Mouse (Mus musculus) myocyte (in vitro differentiated cells): Measurements from ENCODE around the gene Hoxb9. TPM values are rescaled to one million over a fixed set of nuclear protein-coding genes. Genes with fewer than 3 reads are reported as not detected.

Experiments
- H3K27me3 ChIP-seq: one replicate; pipeline ENCODE4 v1.6.1; 2011; ENCODE audit not compliant: control insufficient read depth, insufficient read depth, insufficient read length
- H3K36me3 ChIP-seq: one replicate; pipeline ENCODE4 v1.6.1; 2011; ENCODE audit not compliant: control insufficient read depth, insufficient read depth
- H3K4me2 ChIP-seq: one replicate; pipeline ENCODE4 v1.6.1; 2011; ENCODE audit warnings: low read depth, control low read depth
- H3K4me3 ChIP-seq: one replicate; pipeline ENCODE4 v1.5.1; 2011; ENCODE audit warnings: mild to moderate bottlenecking, control low read depth, moderate library complexity
- H3K79me2 ChIP-seq: one replicate; pipeline ENCODE4 v1.6.1; 2011; ENCODE audit not compliant: control insufficient read depth, insufficient read depth
- H3ac ChIP-seq: one replicate; pipeline ENCODE4 v1.6.1; 2011; ENCODE audit not compliant: control insufficient read depth, insufficient read length
- CEBPB ChIP-seq: IDR thresholded peaks from 2 replicates; pipeline ENCODE4 v1.6.1; 2011; ENCODE audit warnings: mild to moderate bottlenecking, moderate library complexity; ENCODE audit not compliant: poor library complexity, insufficient read depth, severe bottlenecking
- E2F4 ChIP-seq: IDR thresholded peaks from one replicate; pipeline ENCODE4 v1.6.1; 2011; ENCODE audit warnings: mild to moderate bottlenecking, control low read depth, moderate library complexity; ENCODE audit not compliant: insufficient read depth
- MAX ChIP-seq: IDR thresholded peaks from one replicate; pipeline ENCODE4 v1.6.1; 2011; ENCODE audit warnings: low read depth, mild to moderate bottlenecking, control low read depth
- MYOD1 ChIP-seq, 3 experiments: IDR thresholded peaks; one replicate each; pipeline ENCODE4 v1.6.1; 2011; ENCODE audit warnings: control low read depth in 2 of 3, low read depth in 2 of 3, mild to moderate bottlenecking in 2 of 3, moderate library complexity in 1 of 3; ENCODE audit not compliant: insufficient read length in 2 of 3, control insufficient read depth in 1 of 3
- MYOG ChIP-seq, 3 experiments: IDR thresholded peaks; one replicate each; pipeline ENCODE4 v1.6.1; 2011; ENCODE audit warnings: control low read depth in 2 of 3, low read depth in 2 of 3, mild to moderate bottlenecking in 2 of 3; ENCODE audit not compliant: insufficient read length in 2 of 3, control insufficient read depth in 1 of 3, insufficient read depth in 1 of 3
- POLR2A ChIP-seq: IDR thresholded peaks from one replicate; pipeline ENCODE4 v1.6.1; 2011; ENCODE audit warnings: low read depth, mild to moderate bottlenecking, control low read depth, moderate library complexity; ENCODE audit not compliant: insufficient read length
- POLR2AphosphoS2 ChIP-seq: IDR thresholded peaks from one replicate; pipeline ENCODE4 v1.6.1; 2011; ENCODE audit warnings: low read depth, control low read depth; ENCODE audit not compliant: insufficient read length
- REST ChIP-seq: IDR thresholded peaks from one replicate; pipeline ENCODE4 v1.6.1; 2011; ENCODE audit warnings: mild to moderate bottlenecking, control low read depth, moderate library complexity; ENCODE audit not compliant: insufficient read depth, insufficient read length
- SRF ChIP-seq: IDR thresholded peaks from one replicate; pipeline ENCODE4 v1.6.1; 2011; ENCODE audit warnings: low read depth; ENCODE audit not compliant: control insufficient read depth, insufficient read length
- TCF12 ChIP-seq: IDR thresholded peaks from one replicate; pipeline ENCODE4 v1.6.1; 2011; ENCODE audit warnings: mild to moderate bottlenecking, control low read depth; ENCODE audit not compliant: poor library complexity, insufficient read depth, severe bottlenecking
- TCF3 ChIP-seq: IDR thresholded peaks from one replicate; pipeline ENCODE4 v1.6.1; 2011; ENCODE audit warnings: low read depth, control low read depth; ENCODE audit not compliant: insufficient read length
- USF1 ChIP-seq: IDR thresholded peaks from one replicate; pipeline ENCODE4 v1.6.1; 2011; ENCODE audit warnings: low read depth, mild to moderate bottlenecking, control low read depth, moderate library complexity
- polyA plus RNA-seq: library from polyadenylated mRNA; unstranded; fragments of >200 nt; fragmentation: generic; extraction: Trizol; gene quantifications from one replicate; pipeline ENCODE4 v1.2.1, GENCODE M21; 2012; ENCODE audit warnings: missing spikeins

Gene Hoxb9
- polyA plus RNA-seq: 0.24 TPM

DNA sequence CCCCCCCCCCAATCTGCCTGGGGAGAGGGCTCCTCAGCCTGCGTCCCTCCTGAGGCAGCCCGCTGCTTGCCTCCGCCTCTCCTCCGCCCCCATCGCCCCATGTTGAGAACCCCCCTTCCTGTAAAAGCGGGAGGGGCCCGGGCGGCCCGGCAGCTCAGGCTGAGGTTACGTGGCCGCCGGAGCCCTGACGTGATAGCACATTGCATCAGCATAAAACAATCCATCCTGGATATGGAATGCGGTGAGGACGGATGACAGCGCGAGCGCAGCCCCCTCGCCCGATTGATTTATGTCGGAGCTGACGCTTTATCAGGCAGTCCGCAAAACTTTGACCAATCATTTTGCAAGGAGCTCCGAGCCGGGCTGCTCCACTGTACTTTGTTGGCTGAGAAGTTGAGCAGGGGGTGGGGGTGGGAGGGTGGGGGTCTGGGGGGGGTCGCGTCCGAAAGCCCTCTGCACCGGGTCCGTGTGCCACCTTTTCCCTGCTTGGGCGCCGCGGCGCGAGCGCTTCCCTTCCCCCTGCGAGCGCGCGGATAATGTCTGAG lies at the start of gene Hoxb9:
Gene Hoxb9 (plus strand): TSS at position 462 of the 545 bp plus-strand sequence.
- H3K36me3 ChIP-seq: no peaks in the 10 kb centered on the region
- no peak within 1 kb of the TSS for H3ac ChIP-seq
- peaks cover 85% of the 10 kb centered on the region for H3K27me3 ChIP-seq

DNA sequence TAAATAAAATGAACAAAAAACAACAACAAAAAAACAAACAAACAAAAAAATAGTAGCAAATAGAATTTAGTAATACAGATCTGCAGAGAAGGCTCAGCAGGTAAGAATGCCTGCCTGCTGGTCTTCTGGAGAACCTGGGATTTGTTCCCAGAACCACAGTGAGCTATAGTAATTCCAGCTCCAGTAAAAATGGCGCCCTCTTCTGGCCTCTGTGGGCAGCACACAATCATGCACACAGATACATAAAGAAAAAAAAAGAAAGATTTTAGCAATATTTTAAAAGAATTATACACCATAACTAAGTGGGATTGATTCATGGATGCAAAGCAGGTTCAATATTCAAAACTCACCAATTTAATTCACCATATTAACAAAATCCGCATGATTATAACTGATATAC lies 47.4 kb upstream of the Hoxb9 start:
- Histone ChIP-seq H3ac (no peak overlapping the region), H3K36me3 (no peaks in the 10 kb centered on the region), H3K4me3 (no peak overlapping the region), H3K27me3 (peaks cover 36% of the 10 kb centered on the region), H3K4me2 (no peak overlapping the region), H3K79me2 (no peaks in the 10 kb centered on the region)
- TF ChIP-seq MAX: no peak
- TF ChIP-seq POLR2A: no peak
- no peak for TF ChIP-seq MYOD1 (IDR thresholded peaks at IDR 0.05; ENCODE audit: control insufficient read depth in 1 of 3, insufficient read length in 2 of 3, low read depth in 2 of 3)
- no peak for TF ChIP-seq E2F4
- TF ChIP-seq USF1: no peak
- TF ChIP-seq MYOG (IDR thresholded peaks at IDR 0.05; ENCODE audit: control insufficient read depth in 1 of 3, insufficient read depth in 1 of 3, insufficient read length in 2 of 3, low read depth in 2 of 3): no peak
- TF ChIP-seq SRF: no peak
- no peak for TF ChIP-seq POLR2AphosphoS2
- TF ChIP-seq CEBPB: no peak
- no peak for TF ChIP-seq TCF12

More for the DNA sequence above, at the start of gene Hoxb9:
- no peaks in the 10 kb centered on the region for H3K79me2 ChIP-seq
- H3K4me3 ChIP-seq: no peak within 1 kb of the TSS
- peak within 1 kb of the TSS; percentile 55 for H3K4me2 ChIP-seq
- 0 out of 2 replicates have a peak, but pooled peaks have one; percentile 12 for TF ChIP-seq CEBPB
- no peak for TF ChIP-seq POLR2A
- no peak for TF ChIP-seq TCF12
- TF ChIP-seq MYOG (IDR thresholded peaks at IDR 0.05; ENCODE audit: control insufficient read depth in 1 of 3, insufficient read depth in 1 of 3, insufficient read length in 2 of 3, low read depth in 2 of 3): no peak
- no peak for TF ChIP-seq TCF3

DNA sequence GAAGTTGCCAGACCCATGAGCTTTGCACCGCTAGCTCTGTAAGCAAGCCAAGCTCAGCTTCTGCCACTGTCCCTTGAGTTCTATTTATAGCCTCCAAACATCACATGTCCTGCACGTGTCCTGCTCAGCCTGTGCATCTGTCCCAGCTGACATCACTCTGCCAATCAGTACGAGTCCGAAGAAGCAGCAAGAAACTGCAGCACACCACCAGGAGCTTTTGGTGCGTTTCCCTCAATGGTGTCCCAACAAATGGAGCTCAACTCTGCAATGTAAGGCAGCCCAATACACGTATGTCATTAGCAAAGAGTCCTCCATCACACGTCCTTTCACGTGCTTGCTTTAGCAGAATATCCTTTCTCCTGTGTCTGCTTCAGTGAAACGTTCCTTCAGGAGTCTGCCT lies 43.6 kb upstream of the Hoxb9 start:
- TF ChIP-seq REST (no peak), MYOD1 (IDR thresholded peaks at IDR 0.05; ENCODE audit: control insufficient read depth in 1 of 3, insufficient read length in 2 of 3, low read depth in 2 of 3) (no peak), SRF (no peak), MYOG (IDR thresholded peaks at IDR 0.05; ENCODE audit: control insufficient read depth in 1 of 3, insufficient read depth in 1 of 3, insufficient read length in 2 of 3, low read depth in 2 of 3) (no peak), POLR2A (no peak), USF1 (no peak), E2F4 (no peak), TCF12 (no peak), CEBPB (no peak), POLR2AphosphoS2 (no peak), TCF3 (no peak), MAX (no peak)
- H3ac ChIP-seq: no peak overlapping the region
- no peak overlapping the region for H3K4me3 ChIP-seq
- H3K27me3 ChIP-seq: peaks cover 38% of the 10 kb centered on the region
- H3K36me3 ChIP-seq: no peaks in the 10 kb centered on the region
- H3K79me2 ChIP-seq: no peaks in the 10 kb centered on the region
- H3K4me2 ChIP-seq: no peak overlapping the region

DNA sequence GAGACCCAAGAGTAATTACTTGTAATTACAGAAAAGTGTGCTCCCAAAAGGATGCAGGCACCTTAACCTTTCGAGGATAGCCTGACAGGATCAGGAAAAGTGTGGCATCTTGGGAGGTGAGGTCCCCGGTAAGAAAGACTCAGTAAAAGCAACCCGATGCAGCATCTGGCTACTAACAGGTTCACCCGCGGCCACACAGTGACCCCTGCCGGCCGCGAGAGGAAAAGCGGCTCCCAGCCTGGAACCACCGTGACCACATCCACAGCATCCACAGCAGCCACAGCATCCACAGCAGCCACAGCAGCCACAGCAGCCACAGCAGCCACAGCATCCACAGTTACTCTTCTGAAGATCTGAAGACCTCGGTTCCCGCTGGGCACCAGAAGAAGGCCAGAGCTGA lies 36.4 kb upstream of the Hoxb9 start:
- Histone ChIP-seq H3K27me3 (peaks cover 48% of the 10 kb centered on the region), H3K4me3 (no peak overlapping the region)
- TF ChIP-seq TCF3 (no peak), SRF (no peak), CEBPB (no peak), REST (no peak), MAX (no peak), E2F4 (no peak), TCF12 (no peak), POLR2A (no peak)

DNA sequence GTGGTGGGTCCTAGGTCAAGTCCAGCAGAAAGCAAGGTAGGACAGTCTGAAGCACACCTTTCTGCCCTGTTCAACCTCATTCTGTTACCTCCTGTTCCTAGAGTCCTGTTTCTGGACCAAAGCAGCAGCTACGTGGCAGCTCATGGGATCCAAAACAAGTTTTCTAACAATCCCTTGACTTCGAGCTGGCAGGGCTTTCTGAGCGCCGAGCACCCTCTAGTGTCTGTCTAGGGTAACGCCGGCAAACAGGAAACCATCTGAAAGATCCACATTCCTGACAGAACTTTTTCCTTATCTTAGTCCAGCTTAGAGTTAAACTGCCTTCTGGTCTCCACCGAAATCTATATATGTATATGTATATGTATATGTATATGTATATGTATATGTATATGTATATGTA lies 31.0 kb upstream of the Hoxb9 start:
- peaks cover 29% of the 10 kb centered on the region for H3K27me3 ChIP-seq
- no peak overlapping the region for H3K4me2 ChIP-seq
- no peaks in the 10 kb centered on the region for H3K79me2 ChIP-seq
- H3K4me3 ChIP-seq: no peak overlapping the region
- no peaks in the 10 kb centered on the region for H3K36me3 ChIP-seq
- TF ChIP-seq REST (no peak), USF1 (no peak), POLR2A (no peak), SRF (no peak), TCF3 (no peak), MYOG (IDR thresholded peaks at IDR 0.05; ENCODE audit: control insufficient read depth in 1 of 3, insufficient read depth in 1 of 3, insufficient read length in 2 of 3, low read depth in 2 of 3) (no peak), CEBPB (no peak), E2F4 (no peak), MAX (no peak), POLR2AphosphoS2 (no peak), MYOD1 (IDR thresholded peaks at IDR 0.05; ENCODE audit: control insufficient read depth in 1 of 3, insufficient read length in 2 of 3, low read depth in 2 of 3) (no peak), TCF12 (no peak)
- no peak overlapping the region for H3ac ChIP-seq

More for the DNA sequence above, 36.4 kb upstream of the Hoxb9 start:
- Histone ChIP-seq H3K79me2 (no peaks in the 10 kb centered on the region), H3K4me2 (no peak overlapping the region), H3K36me3 (no peaks in the 10 kb centered on the region), H3ac (no peak overlapping the region)
